Mouse (Mus musculus): ENCODE measurements around the gene Il6ra.

Il6ra gene

GRCm38 (mm10) chr3:89909703-89910542 lies 3.1 kb downstream of the Il6ra start:
- DNase-seq (ENCODE audit: low spot score), result peak; percentile 13

GRCm38 (mm10) chr3:89908836-89909235 lies 4.2 kb downstream of the Il6ra start:
- DNase-seq (ENCODE audit: low spot score), result no peak

GRCm38 (mm10) chr3:89907846-89908245 lies 5.2 kb downstream of the Il6ra start:
- no peak for DNase-seq (ENCODE audit: low spot score)

- no peak for DNase-seq (ENCODE audit: low spot score)
Observed at GRCm38 (mm10) chr3:89899511-89899908, 13.5 kb downstream of the Il6ra start.

- DNase-seq (ENCODE audit: low spot score), result no peak
Observed at GRCm38 (mm10) chr3:89898870-89899510, 14.0 kb downstream of the Il6ra start.

GRCm38 (mm10) chr3:89898011-89898410 lies 15.0 kb downstream of the Il6ra start:
- no peak for DNase-seq (ENCODE audit: low spot score)

GRCm38 (mm10) chr3:89897204-89897796 lies 15.7 kb downstream of the Il6ra start:
- peak; percentile 9 for DNase-seq (ENCODE audit: low spot score)

- DNase-seq (ENCODE audit: low spot score), result peak; percentile 20
Observed at GRCm38 (mm10) chr3:89896571-89896970, 16.4 kb downstream of the Il6ra start.

GRCm38 (mm10) chr3:89892517-89893106 lies 20.4 kb downstream of the Il6ra start:
- no peak for DNase-seq (ENCODE audit: low spot score)

GRCm38 (mm10) chr3:89891696-89892095 lies 21.3 kb downstream of the Il6ra start:
- DNase-seq (ENCODE audit: low spot score), result no peak

- no peak for DNase-seq (ENCODE audit: low spot score)
Observed at GRCm38 (mm10) chr3:89889841-89890430, 23.1 kb downstream of the Il6ra start.

- DNase-seq (ENCODE audit: low spot score), result no peak
Observed at GRCm38 (mm10) chr3:89887582-89888230, 25.3 kb downstream of the Il6ra start.

GRCm38 (mm10) chr3:89885766-89886165 lies 27.2 kb downstream of the Il6ra start:
- no peak for DNase-seq (ENCODE audit: low spot score)

GRCm38 (mm10) chr3:89883582-89884041 lies 29.4 kb downstream of the Il6ra start:
- DNase-seq (ENCODE audit: low spot score), result no peak

- no peak for DNase-seq (ENCODE audit: low spot score)
Observed at GRCm38 (mm10) chr3:89882556-89883181, 30.3 kb downstream of the Il6ra start.

GRCm38 (mm10) chr3:89880036-89880851 lies 32.8 kb downstream of the Il6ra start:
- DNase-seq (ENCODE audit: low spot score), result no peak

- DNase-seq (ENCODE audit: low spot score), result no peak
Observed at GRCm38 (mm10) chr3:89879326-89879725, 33.7 kb downstream of the Il6ra start.

- DNase-seq (ENCODE audit: low spot score), result no peak
Observed at GRCm38 (mm10) chr3:89878456-89878855, 34.5 kb downstream of the Il6ra start.

- no peak for DNase-seq (ENCODE audit: low spot score)
Observed at GRCm38 (mm10) chr3:89877129-89877528, 35.9 kb downstream of the Il6ra start.

- DNase-seq (ENCODE audit: low spot score), result no peak
Observed at GRCm38 (mm10) chr3:89876469-89876868, 36.5 kb downstream of the Il6ra start.
